Mouse (Mus musculus) ES-Bruce4 (cell line): ENCODE results near the gene Pip4k2a.

Source experiments
- CTCF ChIP-seq: IDR thresholded peaks from one replicate; pipeline ENCODE4 v1.8.1; 2011; ENCODE audit warnings: low read depth, low read length
- EP300 ChIP-seq: IDR thresholded peaks from 2 replicates; pipeline ENCODE4 v1.6.1; 2011; ENCODE audit warnings: low read depth, low read length; ENCODE audit not compliant: insufficient read depth
- POLR2A ChIP-seq: IDR thresholded peaks from one replicate; pipeline ENCODE4 v1.8.1; 2011; ENCODE audit warnings: low read length; ENCODE audit not compliant: insufficient read depth

- TF ChIP-seq POLR2A (no peak), CTCF (no peak), EP300 (no peak)
These were observed 144.6 kb downstream of the Pip4k2a start for GRCm38 (mm10) chr2:18853345-18853744.
